Mouse (Mus musculus): Measurements from ENCODE around the gene Zfp442.
"Not testable (repeated sequence)": the region's sequence is repeated elsewhere in the genome, so short reads cannot be mapped to it uniquely, and the experiment has no call there.

The Zfp442 gene

DNA sequence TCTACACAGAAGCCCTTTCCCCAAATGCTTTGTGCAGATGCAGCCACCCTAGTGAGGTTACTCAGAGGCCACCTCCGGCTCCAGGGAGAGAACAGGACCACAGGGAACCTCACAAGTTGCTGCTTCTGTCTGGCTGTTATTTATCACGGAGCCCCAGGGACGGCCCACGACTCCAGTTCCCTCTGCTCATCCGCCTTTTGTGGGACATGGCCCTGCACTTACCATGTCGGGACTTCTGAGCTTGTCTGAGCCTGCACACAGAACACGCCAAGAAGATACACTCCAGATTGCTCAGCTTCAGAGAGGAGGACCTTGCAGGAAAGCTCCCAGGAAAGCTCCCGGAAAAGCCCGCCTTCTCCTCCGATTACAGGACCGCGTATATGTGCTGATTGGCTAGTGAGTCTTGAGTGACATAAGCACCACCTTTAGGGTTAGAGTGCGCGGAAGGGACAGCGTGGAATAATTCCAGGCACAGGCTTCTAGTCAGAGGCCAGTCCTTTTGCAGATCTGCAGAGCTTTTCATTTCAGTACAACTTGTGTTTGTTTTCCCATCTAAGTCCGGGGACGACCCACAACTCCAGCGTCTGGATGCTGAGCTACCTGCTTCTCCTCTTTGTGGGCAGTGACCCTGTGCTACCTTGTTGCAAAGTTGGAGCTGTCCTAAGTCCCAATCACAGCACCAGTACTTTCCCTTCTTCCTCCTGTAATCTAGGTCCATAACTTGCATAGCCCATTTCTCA lies at the start of gene Zfp442:
Gene Zfp442 (minus strand): TSS at position 307 of the 740 bp plus-strand sequence.
- peak; percentile 72 for DNase-seq (ENCODE audit: low spot score)

DNA sequence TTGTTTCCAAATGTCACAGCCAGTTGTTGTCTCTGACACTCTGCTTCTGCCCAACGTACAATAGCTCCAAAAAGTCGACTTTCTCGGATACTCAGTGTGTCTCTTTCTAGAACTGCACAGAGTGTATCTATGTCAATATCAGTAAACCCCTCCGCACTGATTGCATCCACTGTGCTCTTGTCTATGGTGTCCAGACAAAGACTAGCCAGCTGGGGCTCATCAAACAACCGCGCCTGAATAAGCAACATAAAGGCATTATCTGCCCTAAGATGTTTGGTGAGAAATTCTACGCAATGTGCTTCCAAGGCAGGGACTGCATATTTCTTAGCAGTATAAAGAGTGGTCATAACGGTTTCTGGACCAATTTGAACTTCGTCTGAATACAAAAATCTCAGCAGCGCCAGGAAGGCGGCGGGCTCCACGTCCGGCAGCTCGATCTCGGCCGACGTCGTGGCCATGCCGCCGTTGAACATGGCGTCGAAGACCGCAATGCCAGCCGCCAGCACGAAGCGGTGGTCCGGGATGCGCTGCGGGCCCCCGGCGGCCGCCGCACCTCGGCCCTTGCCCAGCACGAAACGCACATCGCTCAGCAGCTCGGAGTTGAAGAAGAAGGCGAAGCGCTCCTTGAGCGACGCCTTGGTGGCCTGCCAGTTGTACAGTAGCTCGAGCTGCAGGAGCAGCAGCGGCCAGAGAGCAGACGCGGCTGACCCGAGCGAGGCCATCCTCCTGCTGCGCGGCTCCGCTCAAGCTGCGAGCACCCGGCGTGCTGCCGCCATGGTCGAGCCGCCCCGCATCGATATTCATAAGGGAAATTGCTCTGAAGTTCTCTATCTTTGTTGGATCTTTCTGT lies 49.1 kb upstream of the Zfp442 start:
- not testable (repeated sequence) for DNase-seq (ENCODE audit: low spot score)

DNA sequence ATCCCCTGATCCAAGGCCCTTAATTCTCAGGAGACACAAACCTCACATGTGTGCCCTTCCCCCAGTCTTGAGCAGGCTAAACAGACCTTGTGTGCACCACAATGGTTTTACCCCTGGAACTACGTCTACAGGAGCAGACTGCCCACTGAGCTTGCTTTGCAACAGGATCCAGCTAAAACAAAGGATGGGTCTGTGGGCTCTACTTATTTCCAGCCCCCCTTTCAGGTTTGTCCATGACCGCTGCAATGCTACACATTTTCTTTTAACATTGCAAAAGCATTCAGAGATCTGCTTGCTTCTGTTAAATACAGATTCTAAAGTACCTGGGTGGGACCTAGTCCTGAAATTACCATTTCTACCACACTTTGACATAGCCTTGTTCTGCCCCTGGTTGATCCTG lies 41.7 kb upstream of the Zfp442 start:
- no peak for DNase-seq (ENCODE audit: low spot score)

DNA sequence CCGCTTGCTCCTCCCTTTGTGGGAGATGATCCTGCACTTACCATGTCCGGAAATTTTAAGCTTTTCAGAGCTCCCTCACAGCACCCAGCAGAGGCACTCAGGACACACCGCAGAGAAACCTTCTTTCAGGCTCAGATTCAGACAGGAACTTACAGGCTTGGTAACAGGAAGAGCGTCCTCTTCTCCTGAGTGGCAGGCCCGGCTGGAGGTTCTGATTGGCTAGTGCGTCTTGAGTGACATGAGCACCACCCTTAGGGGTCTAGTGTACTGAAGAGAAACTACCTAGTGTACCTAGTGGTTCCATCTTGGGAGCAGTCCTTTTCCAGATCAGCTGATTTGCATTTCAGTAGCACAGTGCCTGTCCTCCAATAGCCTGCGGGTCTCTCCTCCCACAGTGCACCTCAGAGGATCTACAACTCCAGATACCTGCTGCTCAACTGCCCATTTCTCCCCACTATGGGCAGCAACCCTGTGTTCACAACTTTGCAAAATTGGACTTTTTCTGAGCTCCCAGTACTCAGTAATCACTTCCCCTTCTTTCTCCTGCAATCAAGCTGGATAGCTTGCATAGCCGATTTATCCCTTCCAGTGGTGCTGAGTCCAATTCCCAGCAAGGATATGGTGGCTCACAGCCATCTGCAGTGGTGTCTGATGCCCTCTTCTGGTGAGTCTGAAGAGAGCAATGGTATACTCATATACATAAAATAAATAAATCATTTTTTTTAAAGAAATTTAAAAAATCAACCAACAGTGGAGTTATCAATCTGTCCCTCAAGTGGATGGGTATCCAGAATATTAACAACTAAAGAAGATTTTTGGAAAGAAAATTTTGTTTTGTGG lies 33.9 kb upstream of the Zfp442 start, which contains the start of gene Zfp345:
Gene Zfp345 (minus strand): TSS at position 153 of the 840 bp plus-strand sequence.
- DNase-seq (ENCODE audit: low spot score) = peak; percentile 3

DNA sequence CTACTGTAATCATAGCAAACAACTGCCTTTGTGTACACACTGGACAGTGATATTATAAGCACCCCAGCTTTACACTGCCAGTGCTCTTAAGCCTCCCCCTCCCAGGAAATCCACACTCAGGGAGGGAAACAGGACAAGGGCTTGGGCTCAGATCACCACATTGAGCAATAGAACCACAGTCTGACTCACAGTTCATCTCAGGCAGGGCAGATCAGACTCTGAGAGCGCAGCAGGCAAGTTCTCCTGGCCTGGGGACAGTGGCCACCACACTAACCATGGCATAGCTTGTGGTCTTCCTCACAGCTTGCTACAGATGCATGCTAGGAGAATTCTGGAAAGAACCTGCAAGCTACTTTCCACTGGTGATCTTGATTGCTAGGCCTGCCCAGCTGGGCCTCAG lies 12.2 kb downstream of the Zfp442 start:
- DNase-seq (ENCODE audit: low spot score) = not testable (repeated sequence)

DNA sequence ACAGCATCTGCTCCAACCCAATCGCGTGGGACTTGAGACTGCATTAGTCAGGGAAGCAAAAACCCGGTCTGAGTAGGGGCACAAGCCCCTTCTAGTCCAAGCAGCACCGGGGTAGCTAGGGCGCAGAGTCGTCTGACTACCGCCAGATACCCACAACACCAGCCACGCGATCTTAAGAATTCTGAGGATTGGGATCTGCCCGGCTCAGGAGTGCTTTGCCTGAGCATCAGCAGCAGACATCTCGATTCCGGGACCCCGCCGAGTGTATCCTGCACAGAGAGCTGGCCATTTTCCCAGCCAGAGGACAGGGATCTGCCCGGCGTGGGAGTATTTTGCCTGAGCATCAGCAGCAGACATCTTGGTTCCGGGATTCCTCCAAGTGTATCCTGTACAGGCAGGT lies 39.1 kb downstream of the Zfp442 start:
- not testable (repeated sequence) for DNase-seq (ENCODE audit: low spot score)

DNA sequence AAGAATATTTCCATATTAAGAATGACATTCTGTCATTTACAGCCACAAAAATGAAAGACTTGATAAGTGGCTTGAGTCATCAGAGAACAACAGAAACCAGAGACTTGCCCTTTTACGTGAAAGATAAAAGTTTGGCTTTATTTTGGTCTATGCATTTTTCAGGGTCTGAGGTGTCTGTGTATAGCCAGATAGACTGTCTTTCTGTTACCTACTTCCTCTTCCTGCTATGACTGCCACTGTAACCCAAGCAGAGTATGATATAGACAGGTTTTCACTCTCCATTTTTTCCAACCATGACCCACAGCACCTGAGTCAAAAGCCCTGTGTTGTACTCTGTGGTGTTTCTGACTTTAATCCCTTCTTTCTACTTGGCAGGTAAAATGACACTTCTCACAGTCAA lies 61.1 kb downstream of the Zfp442 start:
- no peak for DNase-seq (ENCODE audit: low spot score)

DNA sequence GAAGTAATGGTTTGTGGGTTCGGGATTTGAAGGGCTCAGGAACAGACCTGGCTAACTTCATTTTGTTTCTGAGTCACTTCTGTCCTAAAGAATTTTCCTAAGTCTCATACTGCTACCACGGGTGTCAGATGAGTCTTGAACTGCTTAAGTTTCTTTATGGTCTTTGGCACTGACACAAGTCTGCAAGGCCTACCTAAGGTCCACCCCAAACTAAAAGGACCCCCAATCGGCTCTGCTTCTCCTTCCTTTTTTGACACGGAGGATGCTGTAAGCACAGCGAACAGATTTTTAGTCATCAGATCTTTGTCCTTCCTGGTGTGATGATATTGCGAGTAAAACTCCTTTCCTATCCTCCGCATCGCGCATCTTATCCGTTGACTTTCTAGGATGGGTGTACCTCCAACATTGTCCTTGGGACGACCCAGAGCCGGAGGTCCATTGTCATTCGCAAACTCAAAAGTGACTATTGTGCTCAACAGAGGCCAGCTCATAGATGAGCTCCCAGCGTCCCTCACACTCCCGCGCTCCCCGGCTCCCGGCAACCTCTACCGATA lies 65.7 kb downstream of the Zfp442 start:
- not testable (repeated sequence) for DNase-seq (ENCODE audit: low spot score)

DNA sequence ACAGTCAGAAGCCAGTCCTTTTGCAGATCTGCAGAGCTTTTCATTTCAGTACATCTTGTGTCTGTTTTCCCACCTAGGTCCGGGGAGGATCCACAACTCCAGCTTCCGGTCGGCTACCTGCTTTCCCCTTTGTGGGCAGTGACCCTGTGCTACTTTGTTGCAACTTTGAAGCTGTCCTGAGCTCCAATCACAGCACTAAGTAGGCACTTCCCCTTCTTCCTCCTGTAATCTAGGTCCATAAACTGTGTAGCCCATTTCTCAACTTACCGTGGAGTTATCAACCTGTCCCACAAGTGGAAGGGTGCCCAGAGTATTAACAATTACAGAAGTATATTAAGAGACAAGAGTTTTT lies 88.4 kb downstream of the Zfp442 start:
- no peak for DNase-seq (ENCODE audit: low spot score)

DNA sequence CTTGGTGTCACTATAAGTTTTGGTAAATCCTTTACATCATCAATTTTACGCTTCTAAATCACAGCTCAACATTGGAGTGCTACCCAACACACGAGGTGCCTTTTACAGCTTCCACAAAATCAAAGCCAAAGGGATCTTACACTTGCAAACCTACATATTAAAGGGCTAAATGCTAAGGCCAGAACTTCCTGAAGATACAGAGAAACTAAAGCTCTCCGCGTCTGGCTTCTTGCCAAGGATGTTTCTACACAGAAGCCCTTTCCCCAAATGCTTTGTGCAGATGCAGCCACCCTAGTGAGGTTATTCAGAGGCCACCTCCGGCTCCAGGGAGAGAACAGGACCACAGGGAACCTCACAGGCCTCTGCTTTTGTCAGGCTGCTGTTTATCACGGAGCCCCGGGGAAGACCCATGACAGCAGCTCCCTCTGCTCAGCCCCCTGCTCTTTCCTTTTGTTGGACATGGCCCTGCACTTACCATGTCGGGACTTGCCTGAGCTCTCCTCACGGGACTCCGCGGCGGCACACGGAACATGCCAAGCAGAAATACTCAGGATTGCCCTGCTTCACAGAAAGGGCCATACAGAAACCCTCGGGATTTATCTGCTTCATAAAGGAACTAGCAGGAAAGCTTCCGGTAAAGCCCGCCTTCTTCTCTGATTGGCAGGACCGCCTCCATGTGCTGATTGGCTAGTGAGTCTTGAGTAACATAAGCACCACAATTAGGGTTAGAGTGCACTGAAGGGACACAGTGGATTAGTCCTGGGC lies 89.0 kb downstream of the Zfp442 start, which contains the start of gene 3300002I08Rik:
Gene 3300002I08Rik (minus strand): TSS at position 653 of the 765 bp plus-strand sequence.
- peak; percentile 92 for DNase-seq (ENCODE audit: low spot score)

Measured in layer of hippocampus, adult 11-12 months (tissue).